Mouse (Mus musculus): ENCODE data around the gene Fntb. TPM values are rescaled to one million over a fixed set of nuclear protein-coding genes. Genes with fewer than 3 reads are reported as not detected.

Fntb gene
- total RNA-seq, 2 experiments from 2014 or later: 24.0 to 24.1 TPM

DNA sequence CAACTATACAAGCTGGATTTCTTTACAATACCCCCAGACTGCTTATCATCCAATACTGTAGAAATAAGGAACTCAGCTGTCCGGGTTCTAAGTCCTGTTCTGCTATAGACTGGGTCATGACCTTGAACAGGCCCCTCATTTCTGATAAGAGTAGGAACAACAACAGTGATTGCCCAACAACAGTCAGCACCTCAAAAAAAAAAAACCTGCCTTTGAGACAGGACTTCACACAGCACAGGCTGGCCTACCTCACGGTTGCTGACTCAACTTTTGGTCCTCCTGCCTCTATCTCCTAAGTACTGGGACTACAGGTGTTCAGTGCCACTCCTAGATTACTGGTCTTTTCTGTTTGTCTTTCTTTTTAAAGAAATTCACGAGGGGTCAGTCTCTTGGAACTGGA lies 183.4 kb downstream of the Fntb start:
- DNase-seq (ENCODE audit: low spot score in 2 of 2): no peak

DNA sequence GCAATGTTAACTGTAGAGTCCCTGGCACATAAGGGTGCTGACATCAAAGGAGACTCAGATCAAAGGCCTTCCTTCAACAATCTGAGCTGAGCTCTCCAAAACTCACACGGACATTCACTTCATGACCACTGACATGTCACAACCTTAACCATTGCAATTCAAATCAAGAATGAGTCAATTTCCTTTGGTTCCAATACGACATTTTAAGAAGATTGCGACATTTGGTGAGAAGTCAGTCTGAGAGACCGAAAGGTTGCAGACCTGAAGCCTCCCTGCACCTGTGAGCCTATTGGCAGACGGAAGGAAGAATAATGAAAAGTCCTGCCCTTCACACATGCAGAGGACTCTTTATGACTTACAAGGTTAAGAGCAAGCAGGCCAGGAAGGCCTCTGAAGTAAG lies 184.9 kb downstream of the Fntb start:
- DNase-seq (ENCODE audit: low spot score in 2 of 2): no peak

DNA sequence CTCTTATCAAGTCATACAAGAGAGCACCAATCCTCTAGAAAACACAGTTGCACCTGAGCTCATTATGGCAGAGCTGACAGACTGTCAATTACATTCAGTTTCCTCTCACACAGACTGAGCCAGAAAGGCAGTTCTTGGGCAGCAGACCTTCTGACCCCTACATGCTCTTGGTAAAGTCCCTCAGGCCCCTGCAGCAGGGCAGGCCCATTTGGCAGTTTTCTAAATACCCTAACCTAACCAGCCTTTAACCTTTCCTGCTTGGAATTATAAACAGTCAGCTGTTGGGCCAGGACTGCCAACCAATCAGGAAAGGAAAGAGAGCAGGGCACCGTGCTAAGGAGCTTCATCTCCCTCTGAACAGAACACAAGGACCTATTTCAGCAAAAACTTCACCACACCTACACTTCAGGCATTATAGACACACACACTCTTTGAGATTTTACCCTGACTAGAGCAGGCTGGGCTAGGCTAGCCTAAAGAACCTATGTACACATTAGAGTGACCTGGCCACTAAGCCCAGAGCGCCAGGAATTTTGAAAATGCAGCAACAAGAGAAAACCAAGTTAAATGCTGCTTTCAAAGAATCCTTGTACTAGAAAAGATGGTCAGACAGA lies 188.5 kb downstream of the Fntb start:
- no peak for DNase-seq (ENCODE audit: low spot score in 2 of 2)

DNA sequence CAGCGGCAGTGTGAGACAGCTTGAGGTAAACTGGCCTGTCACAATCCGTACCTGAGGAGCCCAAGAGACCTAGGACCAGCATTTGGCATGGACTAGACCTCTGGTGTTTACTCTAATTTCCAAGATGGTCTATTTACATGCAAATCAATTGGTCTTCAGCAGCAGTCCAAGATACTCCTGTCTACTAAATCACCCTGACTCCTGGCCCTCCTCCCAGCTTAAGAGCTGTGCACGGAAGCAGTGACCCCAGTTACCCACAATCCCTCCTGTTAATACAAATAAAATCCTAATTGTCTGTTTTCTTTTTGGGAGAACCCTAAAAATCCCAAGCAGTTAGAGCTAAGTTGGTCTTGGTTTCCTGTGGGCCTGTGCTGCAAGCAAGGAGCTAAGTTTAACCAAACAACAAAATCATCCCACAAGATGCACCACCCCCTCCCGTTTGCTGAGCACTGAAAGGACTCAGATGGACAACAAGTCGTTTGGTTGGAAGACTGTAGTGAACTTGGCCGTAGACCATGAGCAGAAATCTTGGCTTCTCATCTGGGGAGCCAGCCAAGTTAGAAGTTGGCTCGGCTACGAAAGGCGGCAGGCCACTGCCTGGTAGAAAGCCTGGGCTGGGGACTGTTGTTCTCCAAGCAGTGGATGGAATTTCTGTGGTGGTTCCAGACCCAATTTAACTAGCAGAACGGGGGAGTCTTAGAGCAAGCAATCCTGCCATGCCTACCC lies 189.5 kb downstream of the Fntb start:
- peak; percentile 58 to 83 for DNase-seq (ENCODE audit: low spot score in 2 of 2)

DNA sequence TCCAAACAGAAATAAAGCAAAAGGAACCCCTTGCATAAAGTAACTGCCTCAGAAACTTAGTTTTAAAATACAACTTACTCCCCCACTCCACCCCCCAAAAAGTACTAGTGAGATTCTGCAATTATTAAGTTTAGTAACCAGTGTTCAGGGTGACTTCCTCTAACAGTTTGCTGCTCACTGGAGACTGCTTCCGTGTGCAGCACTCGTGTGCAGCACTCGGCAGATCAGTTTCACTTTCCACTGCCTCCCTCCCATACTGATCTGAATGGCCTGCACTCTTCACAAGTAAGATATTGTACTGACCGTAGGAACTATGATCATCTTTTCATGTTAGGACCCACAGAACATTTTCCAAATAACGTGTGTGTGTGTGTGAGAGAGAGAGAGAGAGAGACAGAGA lies 192.3 kb downstream of the Fntb start:
- no peak for DNase-seq (ENCODE audit: low spot score in 2 of 2)

DNA sequence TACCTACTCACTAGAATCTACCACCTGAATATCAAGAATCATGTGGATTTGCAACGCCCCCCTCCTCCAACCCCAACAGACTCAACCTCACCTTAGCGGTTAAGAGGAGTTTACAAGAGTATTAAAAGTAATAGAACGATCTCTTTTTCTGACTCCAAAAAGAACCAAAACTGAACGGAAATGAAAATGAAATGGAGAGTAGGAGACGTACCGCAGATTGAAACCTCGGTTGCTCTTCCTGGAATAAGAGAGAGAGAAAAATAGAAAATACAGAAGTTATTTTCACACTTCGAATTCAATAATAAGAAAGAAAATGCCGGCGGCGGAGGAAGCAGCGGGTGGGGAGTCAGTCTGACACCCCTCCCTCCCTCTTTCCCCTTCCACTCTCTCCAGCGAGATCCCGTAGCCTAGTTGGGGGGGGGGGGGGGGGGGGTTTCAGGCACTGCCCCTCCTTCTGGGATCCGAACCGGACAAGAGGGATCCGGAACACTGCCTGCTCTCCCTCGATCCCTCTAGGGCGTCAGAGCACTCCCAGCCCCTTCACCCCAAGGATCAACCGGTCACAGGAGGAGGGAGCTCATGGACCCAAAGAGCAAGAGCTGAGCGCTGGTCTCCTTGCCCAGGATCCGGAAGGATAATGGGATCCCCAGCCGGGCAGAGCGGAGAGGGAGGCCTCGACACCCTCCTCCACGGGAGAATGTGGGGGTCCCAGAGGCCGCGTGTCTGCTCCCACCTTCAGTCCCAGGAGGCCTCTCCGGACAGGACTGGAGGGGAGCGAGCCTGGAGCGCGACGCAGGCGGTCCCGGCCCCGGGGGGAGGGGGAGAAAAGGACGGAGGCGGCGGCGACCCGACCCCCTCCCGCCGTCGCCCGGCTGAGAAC lies 195.9 kb downstream of the Fntb start:
- peak; percentile 41 to 55 for DNase-seq (ENCODE audit: low spot score in 2 of 2)

DNA sequence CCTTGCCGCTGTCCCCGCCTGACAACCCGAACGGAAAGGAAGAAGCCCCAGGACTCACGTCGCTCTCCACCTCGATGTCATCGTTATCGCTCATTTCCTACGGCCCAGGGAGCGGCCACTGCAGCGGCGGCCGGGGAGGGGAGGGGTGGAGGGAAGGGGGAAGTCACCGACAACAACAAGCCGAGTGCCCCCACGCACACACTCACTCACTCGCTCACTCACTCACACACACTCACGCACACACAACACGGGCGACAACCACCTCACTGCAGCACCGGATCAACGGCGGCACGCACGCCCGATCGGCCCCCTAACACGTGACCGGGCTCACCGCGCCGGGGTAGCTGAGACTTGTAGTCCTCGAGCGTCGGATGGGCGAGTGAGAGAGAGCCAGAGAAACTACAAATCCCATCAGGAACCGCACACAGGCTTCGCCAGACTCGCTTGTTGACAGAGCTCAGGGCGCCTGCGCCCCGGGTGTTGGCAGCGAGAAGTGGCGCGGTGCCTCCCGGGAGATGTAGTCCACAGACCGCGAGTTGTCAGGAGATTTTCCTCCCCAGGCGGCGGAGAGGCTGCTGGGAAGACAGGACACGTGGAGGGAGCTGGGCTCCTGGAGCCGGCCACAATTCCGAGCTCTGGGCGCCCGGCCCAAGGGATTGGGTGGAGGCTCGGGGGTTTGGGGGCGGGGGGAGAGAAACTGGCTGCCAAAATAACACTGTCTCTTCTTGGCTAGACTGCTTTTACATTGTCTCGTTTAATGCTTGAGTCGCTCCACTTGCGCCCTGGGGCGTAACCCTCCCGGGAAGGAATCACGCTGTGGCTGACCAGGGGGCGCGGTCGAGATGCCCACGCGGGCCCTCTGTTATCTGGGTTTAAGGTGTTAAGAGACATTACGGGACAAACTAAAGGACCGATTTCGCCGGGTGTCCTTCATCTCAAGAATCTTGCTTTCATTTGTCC lies 196.8 kb downstream of the Fntb start, which contains the start of gene Max:
Gene Max (minus strand): TSS at position 270 of the 960 bp plus-strand sequence.
- peak; percentile 97 to 98 for DNase-seq (ENCODE audit: low spot score in 2 of 2)

DNA sequence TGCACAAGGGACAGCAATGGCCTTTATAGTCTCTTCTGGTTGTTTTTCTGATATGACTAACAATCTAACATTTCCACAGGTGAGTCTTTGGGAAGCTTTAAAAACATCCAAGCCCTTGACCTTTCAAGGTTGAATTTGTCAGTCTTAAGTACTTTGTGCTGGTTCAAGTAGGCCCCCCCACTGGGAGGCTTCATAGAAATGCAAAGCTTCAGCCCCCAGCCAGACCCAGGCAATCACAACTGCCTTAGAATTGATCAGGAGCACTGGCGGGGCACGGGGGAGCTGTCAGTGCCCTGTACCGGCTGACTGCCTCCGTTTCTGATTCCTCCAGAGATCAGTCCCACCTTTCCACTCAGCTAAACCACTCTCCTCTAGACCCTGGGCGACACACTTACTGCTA lies 199.7 kb downstream of the Fntb start:
- no peak for DNase-seq (ENCODE audit: low spot score in 2 of 2)

DNA sequence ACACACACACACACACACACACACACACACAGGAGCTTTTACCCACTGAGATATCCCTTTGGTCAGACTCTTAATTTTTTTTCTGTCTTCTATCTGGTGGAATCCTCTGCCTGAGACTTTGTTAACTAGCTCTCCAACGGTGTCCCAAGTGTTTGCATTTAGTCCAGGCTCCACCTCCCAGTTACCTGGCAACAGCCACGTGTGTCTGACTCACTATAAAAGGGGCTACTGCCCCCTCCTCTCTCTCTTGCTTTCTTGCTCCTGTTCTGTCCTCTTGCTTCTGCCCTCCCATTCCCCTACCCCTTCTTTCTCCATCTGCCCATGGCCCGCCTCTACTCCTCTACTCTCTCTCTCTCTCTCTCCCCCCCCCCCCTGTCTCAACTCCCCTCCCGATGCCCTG lies 200.5 kb downstream of the Fntb start:
- no peak for DNase-seq (ENCODE audit: low spot score in 2 of 2)

Other genes starting within 250 kb of the Fntb start
- gene Plekhg3, start 234.7 kb upstream of the Fntb start, total RNA-seq (2021): 10 to 100 TPM; 23.2 to 27.6 TPM
- gene Sptb, start 55.0 kb upstream of the Fntb start, total RNA-seq (2021): 10 to 100 TPM; 92.3 to 97.7 TPM
- 10 to 100 TPM; 43.1 to 45.7 TPM for gene Churc1, start 51 bp upstream of the Fntb start, total RNA-seq (2021)
- gene Gpx2, start 30.0 kb downstream of the Fntb start, total RNA-seq (2021): not detected
- 10 to 100 TPM; 15.0 to 18.1 TPM for gene Rab15, start 57.3 kb downstream of the Fntb start, total RNA-seq (2021)
- gene Max, start 196.6 kb downstream of the Fntb start, total RNA-seq (2021): 10 to 100 TPM; 44.4 to 50.2 TPM

Data from gastrocnemius, postnatal 4 days (tissue).